Mouse (Mus musculus) embryonic facial prominence, embryonic 13.5 days (tissue): ENCODE data around the gene Rnf150. TPM values are rescaled to one million over a fixed set of nuclear protein-coding genes. Genes with fewer than 3 reads are reported as not detected.

Source experiments
- ATAC-seq: fragments of 200-750 bp; cut with Nextera tagmentation; 2 replicates; pipeline ENCODE4 v1.8.0; 2017; ENCODE audit warnings: low read depth; ENCODE audit not compliant: insufficient number of reproducible peaks, insufficient read depth, low FRiP score, low TSS enrichment
- H3K27ac ChIP-seq: fragments of 300-500 bp; sonication (generic); 2 replicates; pipeline ENCODE4 v1.5.1; 2015; ENCODE audit warnings: moderate library complexity, mild to moderate bottlenecking, inconsistent platforms
- H3K27me3 ChIP-seq: fragments of 300-500 bp; sonication (generic); 2 replicates; pipeline ENCODE4 v1.6.1; 2015; ENCODE audit warnings: mild to moderate bottlenecking, inconsistent platforms
- H3K36me3 ChIP-seq: fragments of 300-500 bp; sonication (generic); 2 replicates; pipeline ENCODE4 v1.6.1; 2015; ENCODE audit warnings: mild to moderate bottlenecking, inconsistent platforms
- H3K4me1 ChIP-seq: fragments of 300-500 bp; sonication (generic); 2 replicates; pipeline ENCODE4 v1.6.1; 2015; ENCODE audit warnings: inconsistent platforms
- H3K4me2 ChIP-seq: fragments of 300-500 bp; sonication (generic); 2 replicates; pipeline ENCODE4 v1.6.1; 2015; ENCODE audit warnings: moderate library complexity, mild to moderate bottlenecking, inconsistent platforms
- H3K4me3 ChIP-seq: fragments of 300-500 bp; sonication (generic); 2 replicates; pipeline ENCODE4 v1.5.1; 2015; ENCODE audit warnings: mild to moderate bottlenecking, inconsistent platforms
- H3K9ac ChIP-seq: fragments of 300-500 bp; sonication (generic); 2 replicates; pipeline ENCODE4 v1.6.1; 2015; ENCODE audit warnings: mild to moderate bottlenecking, inconsistent platforms
- H3K9me3 ChIP-seq: fragments of 300-500 bp; sonication (generic); 2 replicates; pipeline ENCODE4 v1.6.1; 2016; ENCODE audit warnings: inconsistent platforms
- WGBS: fragments of 180-500 bp; shearing (Covaris S2); methylation state at CpG from one replicate; pipeline ENCODE4 v1.1.7; 2015; ENCODE audit warnings: mixed read lengths; 5-methylcytosine and 5-hydroxymethylcytosine counted together
- polyA plus RNA-seq: library from polyadenylated mRNA; unstranded; fragments of >200 nt; fragmentation: Nextera tagmentation; extraction: Ambion mirVana; gene quantifications from 2 replicates; pipeline ENCODE4 v1.2.1, GENCODE M21; 2015

Gene Rnf150
- polyA plus RNA-seq: 2.1 and 2.6 TPM in 2 replicates

- WGBS: 0% methylated on average over 38 of the region's 39 CpGs
- Histone ChIP-seq H3K9me3 (no peaks in the 10 kb centered on the region), H3K27ac (peak within 1 kb of the TSS; percentile 84), H3K4me2 (peak within 1 kb of the TSS; percentile 68), H3K27me3 (no peaks in the 10 kb centered on the region), H3K9ac (peak within 1 kb of the TSS; percentile 86), H3K36me3 (no peaks in the 10 kb centered on the region), H3K4me1 (peaks cover 23% of the 10 kb centered on the region), H3K4me3 (peak within 1 kb of the TSS; percentile 66)
- peak; percentile 68 for ATAC-seq
Measured at GRCm38 (mm10) chr8:82863041-82863744, at the start of gene Rnf150. Rnf150 (plus strand) TSS chr8:82863356.

- Histone ChIP-seq H3K27ac (no peak overlapping the region), H3K36me3 (no peaks in the 10 kb centered on the region), H3K27me3 (no peaks in the 10 kb centered on the region), H3K4me2 (no peak overlapping the region), H3K4me1 (no peaks in the 10 kb centered on the region), H3K9ac (no peak overlapping the region), H3K9me3 (no peaks in the 10 kb centered on the region), H3K4me3 (no peak overlapping the region)
- WGBS: 62% methylated on average over 11 of the region's 11 CpGs
- no peak for ATAC-seq
Measured at GRCm38 (mm10) chr8:82826135-82827046, 36.8 kb upstream of the Rnf150 start.

- no peak for ATAC-seq
- no peaks in the 10 kb centered on the region for H3K9me3 ChIP-seq
- no peak overlapping the region for H3K4me3 ChIP-seq
- no peaks in the 10 kb centered on the region for H3K27me3 ChIP-seq
- H3K36me3 ChIP-seq: no peaks in the 10 kb centered on the region
- no peaks in the 10 kb centered on the region for H3K4me1 ChIP-seq
- H3K27ac ChIP-seq: no peak overlapping the region
- 61% methylated on average over 3 of the region's 3 CpGs for WGBS
- no peak overlapping the region for H3K9ac ChIP-seq
- no peak overlapping the region for H3K4me2 ChIP-seq
Measured at GRCm38 (mm10) chr8:82840415-82840814, 22.7 kb upstream of the Rnf150 start.

GRCm38 (mm10) chr8:82840963-82841362, 22.2 kb upstream of the Rnf150 start:
- H3K4me3 ChIP-seq: no peak overlapping the region
- WGBS: 54% methylated on average over 1 of the region's 1 CpGs
- no peaks in the 10 kb centered on the region for H3K4me1 ChIP-seq
- no peak overlapping the region for H3K9ac ChIP-seq
- H3K27ac ChIP-seq: no peak overlapping the region
- no peak overlapping the region for H3K4me2 ChIP-seq
- no peaks in the 10 kb centered on the region for H3K36me3 ChIP-seq
- ATAC-seq: no peak
- H3K27me3 ChIP-seq: no peaks in the 10 kb centered on the region
- no peaks in the 10 kb centered on the region for H3K9me3 ChIP-seq

- H3K4me1 ChIP-seq: no peaks in the 10 kb centered on the region
- no peak overlapping the region for H3K4me2 ChIP-seq
- no peaks in the 10 kb centered on the region for H3K36me3 ChIP-seq
- no peaks in the 10 kb centered on the region for H3K9me3 ChIP-seq
- H3K4me3 ChIP-seq: no peak overlapping the region
- no peak overlapping the region for H3K9ac ChIP-seq
- no peak overlapping the region for H3K27ac ChIP-seq
- no peaks in the 10 kb centered on the region for H3K27me3 ChIP-seq
- WGBS: 49% methylated on average over 6 of the region's 6 CpGs
- no peak for ATAC-seq
Measured at GRCm38 (mm10) chr8:82841520-82842142, 21.5 kb upstream of the Rnf150 start.

GRCm38 (mm10) chr8:82843697-82844096, 19.5 kb upstream of the Rnf150 start:
- Histone ChIP-seq H3K9ac (no peak overlapping the region), H3K4me1 (no peaks in the 10 kb centered on the region), H3K4me2 (no peak overlapping the region), H3K4me3 (no peak overlapping the region), H3K36me3 (no peaks in the 10 kb centered on the region), H3K27ac (no peak overlapping the region), H3K9me3 (no peaks in the 10 kb centered on the region), H3K27me3 (no peaks in the 10 kb centered on the region)
- no peak for ATAC-seq
- WGBS: 50% methylated on average over 1 of the region's 1 CpGs

GRCm38 (mm10) chr8:82844413-82844812, 18.7 kb upstream of the Rnf150 start:
- H3K4me1 ChIP-seq: no peaks in the 10 kb centered on the region
- no peak overlapping the region for H3K27ac ChIP-seq
- H3K4me3 ChIP-seq: no peak overlapping the region
- WGBS: 39% methylated on average over 1 of the region's 1 CpGs
- H3K4me2 ChIP-seq: no peak overlapping the region
- ATAC-seq: no peak
- no peak overlapping the region for H3K9ac ChIP-seq
- no peaks in the 10 kb centered on the region for H3K27me3 ChIP-seq
- no peaks in the 10 kb centered on the region for H3K9me3 ChIP-seq
- no peaks in the 10 kb centered on the region for H3K36me3 ChIP-seq

- WGBS: 65% methylated on average over 2 of the region's 2 CpGs
- Histone ChIP-seq H3K4me1 (no peaks in the 10 kb centered on the region), H3K27me3 (no peaks in the 10 kb centered on the region), H3K4me2 (no peak overlapping the region), H3K9me3 (no peaks in the 10 kb centered on the region), H3K36me3 (no peaks in the 10 kb centered on the region), H3K9ac (no peak overlapping the region), H3K27ac (no peak overlapping the region), H3K4me3 (no peak overlapping the region)
- ATAC-seq: no peak
Measured at GRCm38 (mm10) chr8:82846098-82846497, 17.1 kb upstream of the Rnf150 start.

GRCm38 (mm10) chr8:82846730-82847129, 16.4 kb upstream of the Rnf150 start:
- no peak overlapping the region for H3K9ac ChIP-seq
- no peak for ATAC-seq
- no peaks in the 10 kb centered on the region for H3K9me3 ChIP-seq
- WGBS: 76% methylated on average over 4 of the region's 4 CpGs
- H3K4me3 ChIP-seq: no peak overlapping the region
- no peak overlapping the region for H3K4me2 ChIP-seq
- no peaks in the 10 kb centered on the region for H3K36me3 ChIP-seq
- H3K27me3 ChIP-seq: no peaks in the 10 kb centered on the region
- H3K4me1 ChIP-seq: no peaks in the 10 kb centered on the region
- H3K27ac ChIP-seq: no peak overlapping the region

GRCm38 (mm10) chr8:82858541-82859342, 4.4 kb upstream of the Rnf150 start:
- 0 out of 2 replicates have a peak, but pooled peaks cover 3% of the 10 kb centered on the region for H3K4me1 ChIP-seq
- H3K9me3 ChIP-seq: no peaks in the 10 kb centered on the region
- H3K27ac ChIP-seq: no peak overlapping the region
- H3K4me2 ChIP-seq: no peak overlapping the region
- no peaks in the 10 kb centered on the region for H3K27me3 ChIP-seq
- 65% methylated on average over 9 of the region's 9 CpGs for WGBS
- H3K36me3 ChIP-seq: no peaks in the 10 kb centered on the region
- H3K4me3 ChIP-seq: no peak overlapping the region
- no peak overlapping the region for H3K9ac ChIP-seq
- ATAC-seq: no peak

GRCm38 (mm10) chr8:82859343-82859620, 3.9 kb upstream of the Rnf150 start:
- Histone ChIP-seq H3K4me3 (no peak overlapping the region), H3K27ac (no peak overlapping the region), H3K36me3 (no peaks in the 10 kb centered on the region), H3K27me3 (no peaks in the 10 kb centered on the region), H3K4me1 (0 out of 2 replicates have a peak, but pooled peaks cover 3% of the 10 kb centered on the region), H3K9ac (no peak overlapping the region), H3K9me3 (no peaks in the 10 kb centered on the region), H3K4me2 (no peak overlapping the region)
- 78% methylated on average over 2 of the region's 2 CpGs for WGBS
- no peak for ATAC-seq
